Mouse (Mus musculus) adrenal gland, adult 8-10 months (tissue): Measurements from ENCODE around the gene Gcnt7. TPM values are rescaled to one million over a fixed set of nuclear protein-coding genes. Genes with fewer than 3 reads are reported as not detected.

Experiments used
- DNase-seq: peaks from one replicate; pipeline ENCODE4 v3.0.0; 2022
- total RNA-seq, 4 experiments: library from RNA; stranded (reverse); gene quantifications; 2 replicates each; pipeline ENCODE4 v1.2.4; 2022

Gene Gcnt7
- total RNA-seq, 4 experiments from 2014 or later = not detected

DNA sequence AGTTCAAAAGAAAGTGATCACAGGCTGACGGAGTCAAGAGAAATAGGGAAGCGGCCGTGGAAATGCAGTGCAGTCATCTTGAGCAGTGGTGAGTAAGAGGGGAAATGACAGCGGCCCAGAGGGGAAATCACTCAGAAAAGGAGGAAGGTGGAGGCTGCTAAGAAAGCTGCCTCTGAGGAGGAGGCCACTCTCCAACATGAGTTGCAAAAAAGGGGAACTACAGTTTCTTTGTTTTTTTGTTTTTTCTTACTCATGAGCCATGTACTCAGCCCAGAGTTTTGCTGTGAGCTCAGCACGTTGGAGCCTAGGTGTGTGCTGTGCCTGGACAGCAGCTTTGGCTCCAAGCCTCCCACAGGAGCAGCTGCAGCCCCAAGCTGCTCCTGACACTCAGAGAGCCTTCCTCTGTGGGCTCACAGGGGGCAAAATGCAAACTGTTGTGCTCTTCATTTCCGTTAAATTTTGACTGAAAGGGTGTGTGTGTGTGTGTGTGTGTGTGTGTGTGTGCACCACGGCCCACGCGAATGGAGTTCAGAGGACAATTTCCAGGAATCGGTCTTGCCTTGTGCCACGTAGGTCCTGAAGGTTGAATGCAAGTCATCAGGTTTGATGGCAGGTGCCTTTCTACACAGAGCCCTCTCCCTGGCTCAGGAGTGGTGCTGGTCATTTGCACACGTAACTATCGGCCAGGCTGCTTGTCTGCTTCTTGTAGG is 57.1 kb downstream of the Gcnt7 start:
- no peak for DNase-seq

Other genes with a start within 250 kb of the Gcnt7 start
- not detected for gene Mc3r, start 210.1 kb downstream of the Gcnt7 start, total RNA-seq
- gene Fam210b, start 113.0 kb downstream of the Gcnt7 start, total RNA-seq = 10 to 100 TPM; 28.5 to 34.3 (median 29.9) TPM
- 1 to 10 TPM; 1.8 to 3.2 (median 2.5) TPM for gene Aurka, start 88.1 kb downstream of the Gcnt7 start, total RNA-seq
- 10 to 100 TPM; 29.3 to 35.3 (median 33.4) TPM for gene Cstf1, start 87.9 kb downstream of the Gcnt7 start, total RNA-seq
- gene Cass4, start 64.8 kb downstream of the Gcnt7 start, total RNA-seq = under 1 TPM in 3 of 4 experiments, not detected in 1; 0.12 to 0.25 (median 0.19) TPM
- 10 to 100 TPM; 77.2 to 92.4 (median 82.4) TPM for gene Rtf2, start 18.0 kb downstream of the Gcnt7 start, total RNA-seq
- gene Fam209, start 13.9 kb upstream of the Gcnt7 start, total RNA-seq = under 1 TPM in 1 of 4 experiments, not detected in 3; 0.38 TPM
- gene Tfap2c, start 91.0 kb upstream of the Gcnt7 start, total RNA-seq = not detected